9 mouse cellular contexts compared by ENCODE assay signal in the genomic region with DNA sequence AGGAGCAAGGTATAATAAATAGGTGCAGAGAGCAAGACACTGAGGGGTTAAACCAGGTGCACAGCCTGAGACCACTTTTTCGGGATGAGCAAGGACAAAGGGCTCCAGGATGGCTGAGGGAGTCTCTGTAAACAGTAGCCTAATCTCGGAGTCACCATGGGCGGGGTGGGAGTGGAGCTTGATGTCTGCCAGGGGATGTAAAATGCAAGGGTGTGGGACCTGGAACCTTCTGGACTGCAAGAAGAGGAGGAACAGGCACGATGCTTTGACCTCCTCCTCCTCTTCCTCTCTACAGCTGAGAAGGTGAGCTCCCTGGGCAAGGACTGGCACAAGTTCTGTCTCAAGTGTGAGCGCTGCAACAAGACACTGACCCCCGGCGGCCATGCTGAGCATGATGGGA. TPM values are rescaled to one million over a fixed set of nuclear protein-coding genes. Genes with fewer than 3 reads are reported as not detected.
DNase-seq lines count a peak whose midpoint lies in the region; ATAC-seq and TF ChIP-seq lines count a peak whose summit lies in the region.
"Had no signal": no experiment of that assay in that cellular context is flagged by ENCODE, and none has a peak within 500 bp of the region (broad histone marks: within the 10 kb centered on the region; RNA-seq: fewer than 3 reads in every experiment).

No protein-coding gene starts in this region.

- no peaks in the 10 kb centered on the region for H3K9me3 ChIP-seq in heart, embryonic 14.5 days (ENCODE audit: control insufficient read depth, low read length)
- no peaks in the 10 kb centered on the region for H3K9me3 ChIP-seq in limb, embryonic 14.5 days (ENCODE audit: control insufficient read depth, low read length)
- no peaks in the 10 kb centered on the region for H3K9me3 ChIP-seq in neural tube, embryonic 13.5 days

- ATAC-seq in heart, embryonic 14.5 days (ENCODE audit: insufficient number of reproducible peaks, insufficient read depth, low FRiP score, low read depth), result no peak
- ATAC-seq in limb, embryonic 14.5 days (ENCODE audit: low FRiP score, low read depth), result no peak
- ATAC-seq in neural tube, embryonic 13.5 days (ENCODE audit: low read depth), result no peak

- no peak for TF ChIP-seq POLR2A in kidney, adult 2 months (IDR thresholded peaks at IDR 0.05; ENCODE audit: low read depth, low read length)
- TF ChIP-seq POLR2A in limb, embryonic 14.5 days (IDR thresholded peaks at IDR 0.05; ENCODE audit: borderline replicate concordance, extremely low read depth, insufficient read depth, insufficient read length), result no peak

- 39% methylated on average over 7 of the region's 7 CpGs for WGBS in kidney, adult 2 months
- WGBS in heart, embryonic 14.5 days, result 47% methylated on average over 7 of the region's 7 CpGs
- 50% methylated on average over 7 of the region's 7 CpGs for WGBS in limb, embryonic 14.5 days
- WGBS in neural tube, embryonic 13.5 days, result 68% methylated on average over 7 of the region's 7 CpGs

- H3K4me1 ChIP-seq in kidney, adult 2 months (ENCODE audit: control insufficient read depth, insufficient read depth, low read length), result peaks cover 15% of the 10 kb centered on the region
- peaks cover 60 to 73% of the 10 kb centered on the region in 2 experiments for H3K4me1 ChIP-seq in heart, embryonic 14.5 days (ENCODE audit: control insufficient read depth in 2 of 2, insufficient read depth in 2 of 2, low read length in 2 of 2)
- H3K4me1 ChIP-seq in limb, embryonic 14.5 days (ENCODE audit: control insufficient read depth, insufficient read depth, low read length), result peaks cover 18% of the 10 kb centered on the region
- peaks cover 68% of the 10 kb centered on the region for H3K4me1 ChIP-seq in neural tube, embryonic 13.5 days (replicated peaks)

- TF ChIP-seq CTCF in kidney, adult 2 months (conservative IDR thresholded peaks at IDR 0.05; ENCODE audit: insufficient read depth, insufficient read length, low read depth, low read length), result no peak

- H3K4me3 ChIP-seq in kidney, adult 2 months (ENCODE audit: insufficient read depth, low read depth, low read length), result peak overlapping the region; percentile 19
- peak overlapping the region; percentile 75 to 91 for H3K4me3 ChIP-seq in heart, embryonic 14.5 days (ENCODE audit: control insufficient read depth in 1 of 2, insufficient read depth in 1 of 2, low read depth in 1 of 2, low read length in 2 of 2)
- no peak overlapping the region for H3K4me3 ChIP-seq in limb, embryonic 14.5 days (replicated peaks; ENCODE audit: low read length)
- peak overlapping the region; percentile 69 for H3K4me3 ChIP-seq in neural tube, embryonic 13.5 days
- H3K4me3 ChIP-seq: erythroblast, embryonic 14.5 days had no signal

- peak overlapping the region; percentile 86 for H3K27ac ChIP-seq in kidney, adult 2 months (ENCODE audit: insufficient read depth, low read depth, low read length)
- peak overlapping the region; percentile 97 to 99 for H3K27ac ChIP-seq in heart, embryonic 14.5 days (replicated peaks in 1 of 2; ENCODE audit: control insufficient read depth in 1 of 2, insufficient read depth in 1 of 2, low read depth in 2 of 2, low read length in 2 of 2)
- H3K27ac ChIP-seq in limb, embryonic 14.5 days (replicated peaks; ENCODE audit: low read depth, low read length), result no peak overlapping the region
- H3K27ac ChIP-seq in neural tube, embryonic 13.5 days (replicated peaks), result no peak overlapping the region

- no peaks in the 10 kb centered on the region for H3K36me3 ChIP-seq in kidney, adult 2 months (ENCODE audit: control insufficient read depth, insufficient read depth, low read length)
- peaks cover 62% of the 10 kb centered on the region for H3K36me3 ChIP-seq in heart, embryonic 14.5 days (ENCODE audit: control insufficient read depth, insufficient read depth, low read length)
- H3K36me3 ChIP-seq in limb, embryonic 14.5 days (ENCODE audit: control insufficient read depth, insufficient read depth, low read length), result peaks cover 7% of the 10 kb centered on the region
- H3K36me3 ChIP-seq in neural tube, embryonic 13.5 days, result peaks cover 31% of the 10 kb centered on the region

- peak overlapping the region; percentile 96 for H3K4me2 ChIP-seq in heart, embryonic 14.5 days (ENCODE audit: low read length)
- H3K4me2 ChIP-seq in limb, embryonic 14.5 days (replicated peaks; ENCODE audit: low read depth, low read length, severe bottlenecking), result peak overlapping the region; percentile 32
- peak overlapping the region; percentile 88 for H3K4me2 ChIP-seq in neural tube, embryonic 13.5 days

- peak overlapping the region; percentile 99 for H3K9ac ChIP-seq in heart, embryonic 14.5 days (ENCODE audit: low read length)
- H3K9ac ChIP-seq in limb, embryonic 14.5 days (ENCODE audit: low read depth, low read length, severe bottlenecking), result no peak overlapping the region
- H3K9ac ChIP-seq in neural tube, embryonic 13.5 days, result peak overlapping the region; percentile 79

- no peaks in the 10 kb centered on the region for H3K27me3 ChIP-seq in kidney, adult 2 months (replicated peaks; ENCODE audit: control insufficient read depth, insufficient read depth, low read length)
- no peaks in the 10 kb centered on the region for H3K27me3 ChIP-seq in heart, embryonic 14.5 days (ENCODE audit: control insufficient read depth, insufficient read depth, low read length)
- peaks cover 41% of the 10 kb centered on the region for H3K27me3 ChIP-seq in limb, embryonic 14.5 days (ENCODE audit: control insufficient read depth, insufficient read depth, low read length)
- no peaks in the 10 kb centered on the region for H3K27me3 ChIP-seq in neural tube, embryonic 13.5 days

- no peak for DNase-seq in kidney, adult 2 months
- DNase-seq in kidney, adult 11 months, result no peak
- no peak for DNase-seq in limb, embryonic 14.5 days (ENCODE audit: low spot score)
- no peak for DNase-seq in thymus, postnatal 0 days (ENCODE audit: low spot score)
- no peak for DNase-seq in thymus, postnatal 36 days
- no peak for DNase-seq in ovary, postnatal 36 days (ENCODE audit: low spot score)

RNA-seq across cellular contexts. Expression of gene Crip1, which starts 3.0 kb away (rescaled TPM):
- 195 and 229 TPM in 2 replicates for polyA plus RNA-seq in kidney, adult 2 months (2012; rRNA removed)
- 586 and 589 TPM in 2 replicates for polyA plus RNA-seq in heart, embryonic 14.5 days (2014; fragmentation: Nextera tagmentation; extraction: Ambion mirVana)
- 387 and 403 TPM in 2 replicates for polyA plus RNA-seq in limb, embryonic 14.5 days (2012; rRNA removed)
- 344 and 469 TPM in 2 replicates for polyA plus RNA-seq in limb, embryonic 14.5 days (2014; fragmentation: Nextera tagmentation; extraction: Ambion mirVana)
- polyA plus RNA-seq in neural tube, embryonic 13.5 days (2015; fragmentation: Nextera tagmentation; extraction: Ambion mirVana), result 66.3 and 74.9 TPM in 2 replicates
- polyA plus RNA-seq in thymus, postnatal 0 days (2015; fragmentation: Nextera tagmentation; extraction: Ambion mirVana), result 2,725 and 3,094 TPM in 2 replicates

RNA-seq across cellular contexts. Expression of gene Crip2, which starts 3.1 kb away (rescaled TPM):
- 221 and 233 TPM in 2 replicates for polyA plus RNA-seq in kidney, adult 2 months (2012; rRNA removed)
- polyA plus RNA-seq in heart, embryonic 14.5 days (2014; fragmentation: Nextera tagmentation; extraction: Ambion mirVana), result 1,706 and 1,786 TPM in 2 replicates
- polyA plus RNA-seq in limb, embryonic 14.5 days (2012; rRNA removed), result 91.4 and 102 TPM in 2 replicates
- polyA plus RNA-seq in limb, embryonic 14.5 days (2014; fragmentation: Nextera tagmentation; extraction: Ambion mirVana), result 89.9 and 99.1 TPM in 2 replicates
- 301 and 350 TPM in 2 replicates for polyA plus RNA-seq in neural tube, embryonic 13.5 days (2015; fragmentation: Nextera tagmentation; extraction: Ambion mirVana)
- polyA plus RNA-seq in thymus, postnatal 0 days (2015; fragmentation: Nextera tagmentation; extraction: Ambion mirVana), result 113 and 122 TPM in 2 replicates

RNA-seq across cellular contexts. Expression of gene Tedc1, which starts 13.1 kb away (rescaled TPM):
- polyA plus RNA-seq in kidney, adult 2 months (2012; rRNA removed), result 1.0 and 1.3 TPM in 2 replicates
- polyA plus RNA-seq in heart, embryonic 14.5 days (2014; fragmentation: Nextera tagmentation; extraction: Ambion mirVana), result 13.3 and 17.5 TPM in 2 replicates
- polyA plus RNA-seq in limb, embryonic 14.5 days (2012; rRNA removed), result 30.8 and 36.8 TPM in 2 replicates
- polyA plus RNA-seq in limb, embryonic 14.5 days (2014; fragmentation: Nextera tagmentation; extraction: Ambion mirVana), result 19.5 and 22.6 TPM in 2 replicates
- polyA plus RNA-seq in neural tube, embryonic 13.5 days (2015; fragmentation: Nextera tagmentation; extraction: Ambion mirVana), result 17.1 and 18.7 TPM in 2 replicates
- polyA plus RNA-seq in thymus, postnatal 0 days (2015; fragmentation: Nextera tagmentation; extraction: Ambion mirVana), result 49.4 and 71.1 TPM in 2 replicates

RNA-seq across cellular contexts. Expression of gene Tmem121, which starts 42.6 kb away (rescaled TPM):
- 0.27 and 0.41 TPM in 2 replicates for polyA plus RNA-seq in kidney, adult 2 months (2012; rRNA removed)
- polyA plus RNA-seq in heart, embryonic 14.5 days (2014; fragmentation: Nextera tagmentation; extraction: Ambion mirVana), result 1.1 and 1.2 TPM in 2 replicates
- polyA plus RNA-seq in limb, embryonic 14.5 days (2012; rRNA removed), result 29.6 and 43.4 TPM in 2 replicates
- polyA plus RNA-seq in limb, embryonic 14.5 days (2014; fragmentation: Nextera tagmentation; extraction: Ambion mirVana), result 10.1 and 12.3 TPM in 2 replicates
- 33.5 and 33.9 TPM in 2 replicates for polyA plus RNA-seq in neural tube, embryonic 13.5 days (2015; fragmentation: Nextera tagmentation; extraction: Ambion mirVana)
- polyA plus RNA-seq in thymus, postnatal 0 days (2015; fragmentation: Nextera tagmentation; extraction: Ambion mirVana), result 35.5 and 37.2 TPM in 2 replicates
- polyA plus RNA-seq: erythroblast, embryonic 14.5 days had no signal

RNA-seq across cellular contexts. Expression of gene Mta1, which starts 45.1 kb away (rescaled TPM):
- 39.0 and 44.4 TPM in 2 replicates for polyA plus RNA-seq in kidney, adult 2 months (2012; rRNA removed)
- 14.6 and 15.5 TPM in 2 replicates for polyA plus RNA-seq in heart, embryonic 14.5 days (2014; fragmentation: Nextera tagmentation; extraction: Ambion mirVana)
- polyA plus RNA-seq in limb, embryonic 14.5 days (2012; rRNA removed), result 126 and 161 TPM in 2 replicates
- polyA plus RNA-seq in limb, embryonic 14.5 days (2014; fragmentation: Nextera tagmentation; extraction: Ambion mirVana), result 21.1 and 25.0 TPM in 2 replicates
- polyA plus RNA-seq in neural tube, embryonic 13.5 days (2015; fragmentation: Nextera tagmentation; extraction: Ambion mirVana), result 14.8 and 15.1 TPM in 2 replicates
- polyA plus RNA-seq in thymus, postnatal 0 days (2015; fragmentation: Nextera tagmentation; extraction: Ambion mirVana), result 11.7 and 13.6 TPM in 2 replicates

Comparison
In these comparisons a context has a peak if more than half of its experiments do, and no peak if none do; other contexts are left out.
1. H3K27ac ChIP-seq: peak in kidney, adult 2 months (single experiment) and heart, embryonic 14.5 days (2 of 2); none in limb, embryonic 14.5 days (single experiment) and neural tube, embryonic 13.5 days (single experiment).
2. H3K4me2 ChIP-seq: peak in every context shown above with its lines; median percentile 96 in heart, embryonic 14.5 days; 88 in neural tube, embryonic 13.5 days; 32 in limb, embryonic 14.5 days.